Mouse (Mus musculus) brain, embryonic 14.5 days (tissue): ENCODE data around the gene Ppef1.

Experiments used
- CTCF ChIP-seq: fragments of 200-500 bp; IDR thresholded peaks from 2 replicates; pipeline ENCODE4 v1.5.1; 2012; ENCODE audit warnings: inconsistent platforms, mild to moderate bottlenecking, moderate library complexity, borderline replicate concordance; ENCODE audit not compliant: insufficient read depth, insufficient read length; ENCODE audit errors: extremely low read depth
- POLR2A ChIP-seq: fragments of 200-500 bp; IDR thresholded peaks from 2 replicates; pipeline ENCODE4 v1.6.1; 2012; ENCODE audit warnings: mild to moderate bottlenecking, inconsistent platforms, borderline replicate concordance; ENCODE audit not compliant: poor library complexity, insufficient read depth, insufficient read length, severe bottlenecking; ENCODE audit errors: extremely low read depth

- TF ChIP-seq POLR2A (no peak), CTCF (no peak)
Measured at GRCm38 (mm10) chrX:160590147-160590546, 145.4 kb downstream of the Ppef1 start.
